Mouse (Mus musculus) CH12.LX (cell line): Measurements from ENCODE around the gene Fcgr2b. TPM values are rescaled to one million over a fixed set of nuclear protein-coding genes. Genes with fewer than 3 reads are reported as not detected.

Experiments used
- DNase-seq: peaks from one replicate; pipeline ENCODE4 v3.0.0-alpha.2; 2013; ENCODE audit errors: extremely low read depth
- H3K27ac ChIP-seq: 2 replicates; pipeline ENCODE4 v1.5.1; 2012; ENCODE audit warnings: low read depth, mild to moderate bottlenecking, control low read depth, moderate library complexity; ENCODE audit not compliant: insufficient read depth
- H3K27me3 ChIP-seq: replicated peaks from 2 replicates; pipeline ENCODE3; 2012; ENCODE audit warnings: inconsistent platforms
- H3K36me3 ChIP-seq, 2 experiments: replicated peaks in 1 of 2; 2 replicates each; pipeline versions ENCODE3 to v1.6.1; 2012; ENCODE audit warnings: inconsistent platforms in 1 of 2, low read length in 1 of 2, mild to moderate bottlenecking in 1 of 2, mixed read lengths in 1 of 2, moderate library complexity in 1 of 2; ENCODE audit not compliant: control insufficient read depth in 1 of 2, insufficient read depth in 1 of 2
- H3K4me1 ChIP-seq, 2 experiments: 2 replicates each; pipeline ENCODE4 v1.6.1; 2012; ENCODE audit warnings: inconsistent platforms in 1 of 2, moderate library complexity in 1 of 2; ENCODE audit not compliant: insufficient read depth in 2 of 2, control insufficient read depth in 1 of 2
- H3K4me2 ChIP-seq: 2 replicates; pipeline ENCODE4 v1.6.1; 2012; ENCODE audit warnings: low read depth, mild to moderate bottlenecking, control low read depth; ENCODE audit not compliant: poor library complexity, insufficient read depth, severe bottlenecking
- H3K4me3 ChIP-seq, 3 experiments: fragments of 150-350 bp in 1 of 3; sonication (generic) in 1 of 3; replicated peaks in 1 of 3; 2 replicates each; pipeline versions ENCODE3 to v1.5.1; 2011 to 2012; ENCODE audit warnings: low read depth in 2 of 3, low read length in 2 of 3, mild to moderate bottlenecking in 2 of 3, moderate library complexity in 2 of 3, control low read depth in 1 of 3, improper control_type of control experiment in 1 of 3, inconsistent platforms in 1 of 3, mixed read lengths in 1 of 3; ENCODE audit not compliant: poor library complexity in 1 of 3
- H3K79me2 ChIP-seq: replicated peaks from 2 replicates; pipeline ENCODE4 v1.6.1; 2012; ENCODE audit warnings: mild to moderate bottlenecking, moderate library complexity; ENCODE audit not compliant: control insufficient read depth, poor library complexity, insufficient read depth, severe bottlenecking; ENCODE audit errors: extremely low read depth
- H3K9ac ChIP-seq: 2 replicates; pipeline ENCODE4 v1.6.1; 2012; ENCODE audit warnings: low read depth, mild to moderate bottlenecking, control low read depth, moderate library complexity; ENCODE audit not compliant: insufficient read depth
- H3K9me3 ChIP-seq: replicated peaks from 2 replicates; pipeline ENCODE3; 2012; ENCODE audit warnings: low read length, inconsistent platforms, mixed read lengths
- E2F4 ChIP-seq: IDR thresholded peaks from 2 replicates; pipeline ENCODE4 v1.6.1; 2011; ENCODE audit warnings: low read depth, low read length, improper control_type of control experiment; ENCODE audit not compliant: insufficient replicate concordance
- ELF1 ChIP-seq: IDR thresholded peaks from 2 replicates; pipeline ENCODE4 v1.6.1; 2014; ENCODE audit warnings: low read depth, mild to moderate bottlenecking, inconsistent platforms, low read length, improper control_type of control experiment
- ETS1 ChIP-seq: conservative IDR thresholded peaks from 2 replicates; pipeline ENCODE4 v1.6.1; 2012; ENCODE audit warnings: low read depth, mild to moderate bottlenecking, inconsistent platforms, low read length, improper control_type of control experiment, moderate library complexity
- GABPA ChIP-seq: IDR thresholded peaks from 2 replicates; pipeline ENCODE4 v1.6.1; 2012; ENCODE audit warnings: low read depth, low read length, improper control_type of control experiment, inconsistent platforms; ENCODE audit not compliant: insufficient replicate concordance
- JUN ChIP-seq: IDR thresholded peaks from 2 replicates; pipeline ENCODE4 v1.6.1; 2011; ENCODE audit warnings: low read depth, mild to moderate bottlenecking, low read length, improper control_type of control experiment, moderate library complexity; ENCODE audit not compliant: insufficient read depth
- MAX ChIP-seq: IDR thresholded peaks from 2 replicates; pipeline ENCODE4 v1.6.1; 2011; ENCODE audit warnings: low read length, improper control_type of control experiment
- MAZ ChIP-seq: IDR thresholded peaks from 2 replicates; pipeline ENCODE4 v1.6.1; 2012; ENCODE audit warnings: low read depth, mild to moderate bottlenecking, inconsistent platforms, low read length, improper control_type of control experiment, moderate library complexity
- MYC ChIP-seq: IDR thresholded peaks from 2 replicates; pipeline ENCODE4 v1.6.1; 2011; ENCODE audit warnings: low read depth, mild to moderate bottlenecking, improper control_type of control experiment, low read length
- POLR2AphosphoS2 ChIP-seq: IDR thresholded peaks from 2 replicates; pipeline ENCODE4 v1.6.1; 2011; ENCODE audit warnings: low read depth, low read length, improper control_type of control experiment
- RAD21 ChIP-seq: IDR thresholded peaks from 2 replicates; pipeline ENCODE4 v1.6.1; 2011; ENCODE audit warnings: low read depth, mild to moderate bottlenecking, low read length, improper control_type of control experiment, moderate library complexity
- SIN3A ChIP-seq: IDR thresholded peaks from 2 replicates; pipeline ENCODE4 v1.6.1; 2012; ENCODE audit warnings: low read length, improper control_type of control experiment, inconsistent platforms
- SMC3 ChIP-seq: IDR thresholded peaks from 2 replicates; pipeline ENCODE4 v1.6.1; 2011; ENCODE audit warnings: low read depth, low read length, improper control_type of control experiment
- TCF12 ChIP-seq: IDR thresholded peaks from 2 replicates; pipeline ENCODE4 v1.6.1; 2014; ENCODE audit warnings: low read depth, mild to moderate bottlenecking, inconsistent platforms, low read length, improper control_type of control experiment
- USF2 ChIP-seq: conservative IDR thresholded peaks from 2 replicates; pipeline ENCODE4 v1.6.1; 2011; ENCODE audit warnings: low read depth, low read length, improper control_type of control experiment
- ZMIZ1 ChIP-seq: IDR thresholded peaks from 2 replicates; pipeline ENCODE4 v1.6.1; 2012; ENCODE audit warnings: low read depth, mild to moderate bottlenecking, inconsistent platforms, low read length, improper control_type of control experiment
- ZNF384 ChIP-seq: IDR thresholded peaks from 2 replicates; pipeline ENCODE4 v1.6.1; 2012; ENCODE audit warnings: low read depth, low read length, improper control_type of control experiment, inconsistent platforms
- dilution Hi-C: fragments of 300-500 bp; cut with MboI; formaldehyde crosslinking; loops from 2 replicates; pipeline ENCODE4 v1.14.3; 2020; ENCODE audit warnings: low sequenced_read_pairs; ENCODE audit not compliant: extremely low pct_unique_long_range_greater_than_20kb, extremely low pct_ligation_motif_present
- in situ Hi-C: fragments of 300-500 bp; cut with MboI; formaldehyde crosslinking; loops from 3 replicates; pipeline ENCODE4 v1.14.3; 2019; ENCODE audit warnings: low sequenced_read_pairs, low pct_ligation_motif_present, low pct_unique_long_range_greater_than_20kb, mixed read lengths
- polyA plus RNA-seq: library from polyadenylated mRNA; unstranded; fragments of >175 nt; gene quantifications from 2 replicates; pipeline ENCODE4 v1.2.1, GENCODE M21; 2012; ENCODE audit warnings: low read depth; ENCODE audit not compliant: insufficient read length
- total RNA-seq, 2 experiments: library from RNA; depleted of rRNA; stranded (reverse); fragments of 300-350 nt in 1 of 2; fragments of >200 nt in 1 of 2; gene quantifications; 2 replicates each; pipeline ENCODE4 v1.2.3; 2012 to 2014

The Fcgr2b gene
- total RNA-seq (2012; rRNA removed) (20.2 and 31.8 TPM in 2 replicates), total RNA-seq (2014; rRNA removed) (29.5 and 31.1 TPM in 2 replicates), polyA plus RNA-seq (36.1 and 44.3 TPM in 2 replicates)

- H3K27ac ChIP-seq: peak within 1 kb of the TSS; percentile 64; the same call in 1 of the 2 replicates
- H3K9ac ChIP-seq: peak within 1 kb of the TSS; percentile 55
- peaks cover 17 to 58% of the 10 kb centered on the region in 2 experiments for H3K4me1 ChIP-seq
- H3K27me3 ChIP-seq: no peaks in the 10 kb centered on the region
- peaks cover 4% of the 10 kb centered on the region for H3K9me3 ChIP-seq
- DNase-seq: no peak
- TF ChIP-seq E2F4 (no peak), POLR2AphosphoS2 (no peak), GABPA (no peak), MYC (no peak), SIN3A (no peak), JUN (no peak), ZNF384 (no peak), TCF12 (no peak), RAD21 (no peak), ELF1 (no peak), USF2 (no peak)
- peak within 1 kb of the TSS; percentile 59 to 77 (median 66) for H3K4me3 ChIP-seq
- H3K36me3 ChIP-seq: peaks cover 0 to 7% of the 10 kb centered on the region in 2 experiments
- in situ Hi-C loops: loop anchor here (25.0 kb wide), 1 partner anchor 339 kb away; the partner anchor contains the start of gene Olfml2b
- dilution Hi-C loops: no loop called here
- H3K4me2 ChIP-seq: peak within 1 kb of the TSS; percentile 79
- H3K79me2 ChIP-seq: no peaks in the 10 kb centered on the region; the same call in 1 of the 2 replicates
Measured at GRCm38 (mm10) chr1:170976447-170976846, at the start of gene Fcgr2b. Gene Fcgr2b (minus strand): TSS chr1:170976547.

- Histone ChIP-seq H3K4me1 (peaks cover 18 to 49% of the 10 kb centered on the region in 2 experiments), H3K9me3 (peaks cover 6% of the 10 kb centered on the region), H3K4me2 (peak overlapping the region; percentile 83), H3K79me2 (no peaks in the 10 kb centered on the region), H3K27ac (0 out of 2 replicates have a peak overlapping the region, but pooled peaks have one; percentile 21), H3K9ac (peak overlapping the region; percentile 72), H3K4me3 (peak overlapping the region; percentile 55 to 59 (median 58)), H3K36me3 (peaks cover 18 to 34% of the 10 kb centered on the region in 2 experiments), H3K27me3 (no peaks in the 10 kb centered on the region)
- in situ Hi-C loops (no loop called here), dilution Hi-C loops (no loop called here)
- TF ChIP-seq MAZ (no peak), ZMIZ1 (0 out of 2 replicates have a peak, but pooled peaks have one; percentile 11), SMC3 (no peak), JUN (no peak), ZNF384 (no peak), ETS1 (0 out of 2 replicates have a peak, but pooled peaks have one; percentile 38), MAX (no peak), POLR2AphosphoS2 (no peak)
- DNase-seq: no peak
Measured at GRCm38 (mm10) chr1:171019311-171019950, 43.1 kb upstream of the Fcgr2b start.
